Mouse (Mus musculus) embryonic facial prominence, embryonic 12.5 days (tissue): ENCODE measurements around the gene Mdm2. TPM values are rescaled to one million over a fixed set of nuclear protein-coding genes. Genes with fewer than 3 reads are reported as not detected.
"Not testable (repeated sequence)": the region's sequence is repeated elsewhere in the genome, so short reads cannot be mapped to it uniquely, and the experiment has no call there.

Experiments used
- ATAC-seq: fragments of 200-750 bp; cut with Nextera tagmentation; 2 replicates; pipeline ENCODE4 v1.8.0; 2017; ENCODE audit not compliant: insufficient number of reproducible peaks, insufficient read depth, low FRiP score, low TSS enrichment
- H3K27ac ChIP-seq: fragments of 300-500 bp; sonication (generic); 2 replicates; pipeline ENCODE4 v1.5.1; 2016; ENCODE audit warnings: mild to moderate bottlenecking
- H3K27me3 ChIP-seq: fragments of 300-500 bp; sonication (generic); 2 replicates; pipeline ENCODE4 v1.6.1; 2016; ENCODE audit warnings: mild to moderate bottlenecking, moderate library complexity
- H3K36me3 ChIP-seq: fragments of 300-500 bp; sonication (generic); 2 replicates; pipeline ENCODE4 v1.6.1; 2016; ENCODE audit warnings: mild to moderate bottlenecking
- H3K4me1 ChIP-seq: fragments of 300-500 bp; sonication (generic); 2 replicates; pipeline ENCODE4 v1.6.1; 2016
- H3K4me2 ChIP-seq: fragments of 300-500 bp; sonication (generic); replicated peaks from 2 replicates; pipeline ENCODE4 v1.6.1; 2016; ENCODE audit warnings: mild to moderate bottlenecking, moderate library complexity
- H3K4me3 ChIP-seq: fragments of 300-500 bp; sonication (generic); 2 replicates; pipeline ENCODE4 v1.5.1; 2016; ENCODE audit warnings: mild to moderate bottlenecking
- H3K9ac ChIP-seq: fragments of 300-500 bp; sonication (generic); 2 replicates; pipeline ENCODE4 v1.6.1; 2016; ENCODE audit warnings: mild to moderate bottlenecking, moderate library complexity
- H3K9me3 ChIP-seq: fragments of 300-500 bp; sonication (generic); 2 replicates; pipeline ENCODE4 v1.6.1; 2016; ENCODE audit warnings: mild to moderate bottlenecking, moderate library complexity
- WGBS: fragments of 180-500 bp; shearing (Covaris S2); methylation state at CpG from one replicate; pipeline ENCODE4 v1.1.7; 2016; 5-methylcytosine and 5-hydroxymethylcytosine counted together
- polyA plus RNA-seq: library from polyadenylated mRNA; unstranded; fragments of >200 nt; fragmentation: Nextera tagmentation; extraction: Ambion mirVana; gene quantifications from 2 replicates; pipeline ENCODE4 v1.2.1, GENCODE M21; 2016

The Mdm2 gene
- polyA plus RNA-seq, 1 experiment from 2014 or later = 55.9 TPM

GRCm38 (mm10) chr10:117737498-117737897, 26.9 kb upstream of the Mdm2 start:
- not testable (repeated sequence) for H3K9me3 ChIP-seq, H3K27me3 ChIP-seq, H3K4me3 ChIP-seq, ATAC-seq, H3K9ac ChIP-seq, H3K4me2 ChIP-seq, H3K27ac ChIP-seq
- Histone ChIP-seq H3K36me3 (peaks cover 40% of the 10 kb centered on the region), H3K4me1 (peaks cover 10% of the 10 kb centered on the region; the same call in 1 of the 2 replicates)
- WGBS = 94% methylated on average over 8 of the region's 8 CpGs

DNA sequence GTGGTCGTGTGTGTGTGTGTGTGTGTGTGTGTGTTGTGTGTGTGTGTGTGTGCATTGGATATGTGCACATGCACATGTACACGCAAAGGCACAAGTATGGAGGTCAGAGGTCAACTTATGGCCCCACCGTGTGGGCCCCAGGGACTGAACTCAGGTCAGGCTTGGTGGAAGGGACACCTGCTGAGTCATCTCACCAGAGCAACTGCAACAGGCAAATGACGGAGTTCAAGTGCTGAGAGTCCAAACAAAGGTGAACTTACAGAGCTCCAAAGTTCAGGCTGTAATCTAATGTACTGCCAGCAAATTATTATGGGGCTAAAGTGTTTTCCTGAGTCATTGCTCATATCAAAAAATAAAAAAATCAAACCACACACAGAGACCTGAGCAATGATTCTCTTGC, 26.5 kb upstream of the Mdm2 start:
- peaks cover 40% of the 10 kb centered on the region for H3K36me3 ChIP-seq
- no peak for ATAC-seq
- H3K27ac ChIP-seq = no peak overlapping the region
- H3K27me3 ChIP-seq = no peaks in the 10 kb centered on the region
- H3K9me3 ChIP-seq = no peaks in the 10 kb centered on the region
- no peak overlapping the region for H3K9ac ChIP-seq
- no peak overlapping the region for H3K4me3 ChIP-seq
- WGBS = 83% methylated on average over 4 of the region's 4 CpGs
- H3K4me2 ChIP-seq = no peak overlapping the region
- peaks cover 10% of the 10 kb centered on the region; the same call in 1 of the 2 replicates for H3K4me1 ChIP-seq

DNA sequence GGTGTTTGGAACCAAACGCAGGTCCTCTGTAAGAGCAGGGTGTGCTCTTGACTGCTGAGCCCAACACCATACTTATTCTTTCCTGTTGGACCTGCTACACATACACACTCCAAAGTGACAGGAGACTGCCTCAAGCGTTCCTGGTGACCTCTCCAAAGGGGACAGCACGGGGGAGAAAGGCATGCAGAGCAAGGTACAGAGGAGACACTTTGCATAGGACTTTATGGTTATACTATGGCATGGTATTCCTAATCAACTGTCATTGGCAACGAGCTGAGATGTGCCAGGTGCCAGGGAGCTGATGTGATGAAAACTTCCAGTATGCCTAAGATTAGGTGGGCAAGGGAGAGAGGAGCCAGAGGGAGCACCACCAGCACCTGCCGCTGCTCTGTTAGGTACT, 26.0 kb upstream of the Mdm2 start:
- Histone ChIP-seq H3K4me3 (no peak overlapping the region), H3K36me3 (peaks cover 40% of the 10 kb centered on the region), H3K9me3 (no peaks in the 10 kb centered on the region), H3K4me2 (no peak overlapping the region), H3K27ac (no peak overlapping the region), H3K4me1 (peaks cover 6% of the 10 kb centered on the region; the same call in 1 of the 2 replicates), H3K27me3 (no peaks in the 10 kb centered on the region), H3K9ac (no peak overlapping the region)
- ATAC-seq = no peak
- WGBS = 88% methylated on average over 5 of the region's 5 CpGs

DNA sequence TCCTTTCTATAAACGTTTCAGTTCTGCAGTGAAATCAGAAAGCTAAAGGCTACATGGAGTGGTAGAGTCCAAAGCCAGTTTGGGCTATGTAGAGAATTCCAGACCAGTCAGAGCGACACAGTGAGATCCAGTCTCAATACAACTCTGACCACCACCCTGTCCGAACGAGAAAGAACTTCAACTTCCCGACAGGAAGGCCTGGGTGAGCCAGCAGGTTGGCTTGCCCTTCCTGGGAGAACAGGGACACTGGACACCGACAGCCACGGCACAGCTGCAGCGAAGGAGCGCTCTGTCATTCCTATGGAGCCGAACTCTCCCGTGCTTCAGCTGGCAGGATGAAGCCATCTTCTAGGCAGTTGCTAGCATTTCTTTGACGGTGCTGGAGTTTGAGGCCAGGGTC, 24.8 kb upstream of the Mdm2 start:
- not testable (repeated sequence) for H3K9ac ChIP-seq, H3K4me3 ChIP-seq, H3K9me3 ChIP-seq, ATAC-seq, H3K27ac ChIP-seq, H3K4me1 ChIP-seq, H3K4me2 ChIP-seq, H3K27me3 ChIP-seq
- peaks cover 40% of the 10 kb centered on the region for H3K36me3 ChIP-seq
- WGBS = 91% methylated on average over 12 of the region's 12 CpGs

- H3K4me2 ChIP-seq, H3K27me3 ChIP-seq, H3K4me1 ChIP-seq, H3K4me3 ChIP-seq, H3K9ac ChIP-seq, H3K27ac ChIP-seq, ATAC-seq, H3K9me3 ChIP-seq: not testable (repeated sequence)
- H3K36me3 ChIP-seq = peaks cover 32% of the 10 kb centered on the region
- 88% methylated on average over 9 of the region's 10 CpGs for WGBS
Measured at GRCm38 (mm10) chr10:117734104-117734852, 23.7 kb upstream of the Mdm2 start.

DNA sequence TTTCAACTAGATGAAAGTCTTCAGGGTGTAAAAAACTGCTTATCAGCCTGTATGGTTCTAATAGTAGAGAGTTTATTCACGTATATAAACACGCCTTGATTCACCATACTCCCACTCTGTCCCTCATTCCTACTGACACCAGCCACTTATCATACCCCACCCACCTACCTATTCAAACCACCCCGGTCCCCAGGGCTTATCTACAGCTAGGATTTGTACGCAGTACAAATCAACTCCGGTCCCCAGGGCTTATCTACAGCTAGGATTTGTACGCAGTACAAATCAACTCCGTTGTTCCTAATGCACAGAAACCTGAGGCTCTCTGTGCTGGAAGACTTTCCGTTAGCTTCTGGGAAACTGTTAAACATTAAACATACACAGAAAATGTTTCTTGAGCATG, 23.1 kb upstream of the Mdm2 start:
- WGBS = 87% methylated on average over 8 of the region's 8 CpGs
- not testable (repeated sequence) for H3K4me3 ChIP-seq, H3K27me3 ChIP-seq, H3K9me3 ChIP-seq, H3K9ac ChIP-seq, H3K27ac ChIP-seq, H3K4me1 ChIP-seq, H3K4me2 ChIP-seq, ATAC-seq
- peaks cover 25% of the 10 kb centered on the region for H3K36me3 ChIP-seq

DNA sequence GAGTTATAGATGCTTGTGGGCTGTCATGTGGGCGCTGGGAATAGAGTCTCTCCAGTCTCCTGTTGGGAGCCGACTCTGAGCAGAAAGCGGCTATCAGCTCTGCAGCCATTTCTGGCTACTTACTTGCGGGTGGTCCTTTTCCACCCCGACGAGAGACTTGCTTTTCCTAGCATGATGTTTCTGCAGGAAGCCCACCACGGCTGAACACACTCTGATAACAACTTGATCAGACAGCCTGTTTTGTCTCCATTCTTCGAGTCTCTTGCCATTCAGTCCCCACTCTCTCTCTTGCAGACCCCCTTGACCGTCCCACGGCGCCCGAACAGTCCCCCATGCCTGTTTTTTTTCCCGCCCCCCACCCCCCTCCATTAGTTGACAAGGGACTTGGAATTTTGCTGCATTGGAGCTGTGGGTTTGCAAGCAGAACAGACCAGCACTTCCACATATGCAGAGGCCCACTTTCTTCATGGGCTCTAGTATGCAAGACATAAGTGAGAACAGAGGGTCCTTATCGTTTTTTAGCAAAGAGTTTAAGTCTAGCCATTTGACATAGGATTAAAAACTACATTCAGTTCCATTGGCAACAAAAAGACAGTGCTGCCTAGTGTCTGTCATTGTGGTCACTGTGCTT, 22.5 kb upstream of the Mdm2 start:
- H3K36me3 ChIP-seq = peaks cover 20% of the 10 kb centered on the region
- H3K9ac ChIP-seq = no peak overlapping the region
- H3K27ac ChIP-seq = no peak overlapping the region
- no peaks in the 10 kb centered on the region for H3K9me3 ChIP-seq
- no peak for ATAC-seq
- no peaks in the 10 kb centered on the region for H3K27me3 ChIP-seq
- H3K4me3 ChIP-seq = no peak overlapping the region
- WGBS = 88% methylated on average over 14 of the region's 14 CpGs
- H3K4me2 ChIP-seq = no peak overlapping the region
- H3K4me1 ChIP-seq = no peaks in the 10 kb centered on the region

DNA sequence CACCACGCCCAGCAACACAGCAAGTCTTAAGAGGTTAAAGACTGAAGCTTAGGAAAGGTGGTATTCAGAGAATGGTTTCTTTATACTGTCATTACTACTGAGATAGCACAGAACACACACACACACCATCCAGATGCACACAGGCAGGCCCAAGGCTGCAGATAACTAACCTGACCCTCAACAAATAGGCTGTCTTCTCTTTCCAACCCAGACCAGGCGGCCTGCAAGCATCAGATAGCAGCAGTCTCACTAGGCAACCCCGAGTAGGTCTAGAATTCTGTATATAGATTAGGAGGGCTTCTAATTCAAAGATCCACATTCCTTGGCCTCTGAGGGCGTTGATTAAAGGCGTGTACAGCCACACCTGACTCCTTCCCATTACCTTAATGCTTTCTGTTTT, 21.6 kb upstream of the Mdm2 start:
- H3K27ac ChIP-seq = no peak overlapping the region
- H3K4me2 ChIP-seq = no peak overlapping the region
- no peaks in the 10 kb centered on the region for H3K27me3 ChIP-seq
- ATAC-seq = no peak
- H3K36me3 ChIP-seq = peaks cover 13% of the 10 kb centered on the region
- H3K9me3 ChIP-seq = no peaks in the 10 kb centered on the region
- no peak overlapping the region for H3K4me3 ChIP-seq
- 91% methylated on average over 5 of the region's 5 CpGs for WGBS
- H3K9ac ChIP-seq = no peak overlapping the region
- no peaks in the 10 kb centered on the region for H3K4me1 ChIP-seq

GRCm38 (mm10) chr10:117731244-117732101, 20.9 kb upstream of the Mdm2 start:
- Histone ChIP-seq H3K4me3 (no peak overlapping the region), H3K4me1 (no peaks in the 10 kb centered on the region), H3K4me2 (no peak overlapping the region), H3K27me3 (no peaks in the 10 kb centered on the region), H3K9ac (no peak overlapping the region), H3K9me3 (no peaks in the 10 kb centered on the region), H3K27ac (no peak overlapping the region), H3K36me3 (peaks cover 6% of the 10 kb centered on the region)
- WGBS = 59% methylated on average over 15 of the region's 15 CpGs
- no peak for ATAC-seq

GRCm38 (mm10) chr10:117730637-117731203, 20.2 kb upstream of the Mdm2 start:
- H3K4me3 ChIP-seq = no peak overlapping the region
- H3K27ac ChIP-seq = no peak overlapping the region
- H3K36me3 ChIP-seq = no peaks in the 10 kb centered on the region
- no peaks in the 10 kb centered on the region for H3K4me1 ChIP-seq
- H3K9me3 ChIP-seq = no peaks in the 10 kb centered on the region
- no peak overlapping the region for H3K4me2 ChIP-seq
- WGBS = 91% methylated on average over 12 of the region's 12 CpGs
- no peak overlapping the region for H3K9ac ChIP-seq
- no peaks in the 10 kb centered on the region for H3K27me3 ChIP-seq
- ATAC-seq = no peak

DNA sequence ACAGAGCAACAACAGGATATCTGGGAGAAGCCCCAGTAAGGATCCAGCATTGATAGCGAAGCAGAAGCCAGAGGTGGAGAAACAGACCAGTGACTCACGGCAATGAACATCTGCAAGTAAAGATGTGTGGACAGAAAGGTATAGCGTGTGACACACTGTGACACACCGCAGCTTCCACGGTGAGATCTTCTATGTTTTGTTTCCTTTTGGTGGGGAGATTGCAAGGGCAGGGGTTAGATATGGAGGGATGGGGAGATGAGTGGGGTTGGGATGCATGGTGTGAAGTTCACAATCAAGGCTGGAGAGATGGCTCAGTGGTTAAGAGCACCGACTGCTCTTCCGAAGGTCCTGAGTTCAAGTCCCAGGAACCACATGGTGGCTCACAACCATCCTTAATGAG, 19.6 kb upstream of the Mdm2 start:
- Histone ChIP-seq H3K4me2 (no peak overlapping the region), H3K27me3 (no peaks in the 10 kb centered on the region), H3K9ac (no peak overlapping the region), H3K36me3 (no peaks in the 10 kb centered on the region), H3K4me3 (no peak overlapping the region), H3K27ac (no peak overlapping the region), H3K4me1 (no peaks in the 10 kb centered on the region), H3K9me3 (no peaks in the 10 kb centered on the region)
- no peak for ATAC-seq
- WGBS = 96% methylated on average over 7 of the region's 7 CpGs
